Mouse (Mus musculus) midbrain, embryonic 15.5 days (tissue): Measurements from ENCODE around the gene Tbc1d2b. TPM values are rescaled to one million over a fixed set of nuclear protein-coding genes. Genes with fewer than 3 reads are reported as not detected.

ENCODE experiments used
- ATAC-seq: fragments of 200-750 bp; cut with Nextera tagmentation; replicated peaks from 2 replicates; pipeline ENCODE4 v1.8.0; 2017; ENCODE audit warnings: moderate TSS enrichment
- H3K27ac ChIP-seq: fragments of 300-500 bp; sonication (generic); 2 replicates; pipeline ENCODE4 v1.5.1; 2015; ENCODE audit warnings: mild to moderate bottlenecking, inconsistent platforms
- H3K27me3 ChIP-seq: fragments of 300-500 bp; sonication (generic); replicated peaks from 2 replicates; pipeline ENCODE4 v1.6.1; 2015; ENCODE audit warnings: inconsistent platforms
- H3K36me3 ChIP-seq: fragments of 300-500 bp; sonication (generic); replicated peaks from 2 replicates; pipeline ENCODE4 v1.6.1; 2015; ENCODE audit warnings: inconsistent platforms
- H3K4me1 ChIP-seq: fragments of 300-500 bp; sonication (generic); 2 replicates; pipeline ENCODE4 v1.6.1; 2015; ENCODE audit warnings: inconsistent platforms
- H3K4me2 ChIP-seq: fragments of 300-500 bp; sonication (generic); 2 replicates; pipeline ENCODE4 v1.6.1; 2015; ENCODE audit warnings: inconsistent platforms, mild to moderate bottlenecking, moderate library complexity
- H3K4me3 ChIP-seq: fragments of 300-500 bp; sonication (generic); 2 replicates; pipeline ENCODE4 v1.5.1; 2015; ENCODE audit warnings: mild to moderate bottlenecking, inconsistent platforms
- H3K9ac ChIP-seq: fragments of 300-500 bp; sonication (generic); 2 replicates; pipeline ENCODE4 v1.6.1; 2015; ENCODE audit warnings: mild to moderate bottlenecking, inconsistent platforms
- H3K9me3 ChIP-seq: fragments of 300-500 bp; sonication (generic); 2 replicates; pipeline ENCODE4 v1.6.1; 2016; ENCODE audit warnings: inconsistent platforms
- WGBS: fragments of 180-500 bp; shearing (Covaris S2); methylation state at CpG from one replicate; pipeline ENCODE4 v1.1.7; 2015; ENCODE audit warnings: mixed read lengths; 5-methylcytosine and 5-hydroxymethylcytosine counted together
- polyA plus RNA-seq: library from polyadenylated mRNA; unstranded; fragments of >200 nt; fragmentation: Nextera tagmentation; extraction: Ambion mirVana; gene quantifications from 2 replicates; pipeline ENCODE4 v1.2.1, GENCODE M21; 2015

Tbc1d2b gene
- polyA plus RNA-seq, 1 experiment from 2014 or later: 7.6 TPM

DNA sequence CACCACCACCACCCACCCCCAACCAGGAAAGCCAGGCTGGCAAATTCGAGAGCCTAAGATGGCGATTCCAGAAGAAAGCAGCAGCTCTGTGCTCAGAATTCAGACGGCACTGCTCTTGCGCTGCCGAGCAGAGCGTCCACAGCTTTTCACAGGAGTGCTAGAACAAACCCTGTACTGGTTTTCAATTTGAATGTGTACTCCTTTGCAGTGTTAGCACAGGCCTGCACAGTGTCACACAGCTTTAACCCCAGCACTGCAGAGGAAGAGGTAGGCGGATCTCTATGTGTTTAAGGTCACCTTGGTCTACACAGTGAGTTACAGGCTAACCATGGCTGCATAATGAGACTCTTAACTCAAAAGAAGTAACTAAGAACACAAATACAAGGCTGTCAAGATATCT lies 22.3 kb downstream of the Tbc1d2b start:
- Histone ChIP-seq H3K4me2 (no peak overlapping the region), H3K4me3 (no peak overlapping the region), H3K9ac (no peak overlapping the region), H3K36me3 (no peaks in the 10 kb centered on the region), H3K27me3 (no peaks in the 10 kb centered on the region), H3K9me3 (no peaks in the 10 kb centered on the region), H3K4me1 (no peaks in the 10 kb centered on the region), H3K27ac (no peak overlapping the region)
- 91% methylated on average over 7 of the region's 7 CpGs for WGBS
- no peak for ATAC-seq

DNA sequence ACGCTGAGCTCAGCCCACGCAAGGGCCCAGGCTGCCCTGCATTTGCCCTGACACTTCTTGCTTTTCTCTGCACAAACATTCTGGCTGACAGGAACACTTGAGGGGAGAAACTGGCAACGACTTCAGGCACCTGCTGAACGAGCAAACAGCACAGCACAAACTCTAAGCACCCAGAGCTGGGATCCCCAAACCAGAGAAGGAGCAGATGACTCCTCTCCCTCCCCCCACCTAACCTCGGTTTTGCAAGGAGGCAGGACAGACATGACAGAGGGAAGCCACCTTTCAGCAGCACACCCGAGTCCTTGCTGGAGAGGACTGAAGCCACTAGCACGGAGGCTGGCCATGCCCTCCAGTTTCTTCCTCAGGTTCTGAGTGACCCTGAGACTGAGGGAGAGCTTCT lies 23.3 kb downstream of the Tbc1d2b start:
- no peak for ATAC-seq
- no peak overlapping the region for H3K4me2 ChIP-seq
- no peaks in the 10 kb centered on the region for H3K27me3 ChIP-seq
- H3K9ac ChIP-seq: no peak overlapping the region
- 81% methylated on average over 7 of the region's 7 CpGs for WGBS
- H3K9me3 ChIP-seq: no peaks in the 10 kb centered on the region
- no peaks in the 10 kb centered on the region for H3K4me1 ChIP-seq
- no peak overlapping the region for H3K27ac ChIP-seq
- no peaks in the 10 kb centered on the region for H3K36me3 ChIP-seq
- no peak overlapping the region for H3K4me3 ChIP-seq

DNA sequence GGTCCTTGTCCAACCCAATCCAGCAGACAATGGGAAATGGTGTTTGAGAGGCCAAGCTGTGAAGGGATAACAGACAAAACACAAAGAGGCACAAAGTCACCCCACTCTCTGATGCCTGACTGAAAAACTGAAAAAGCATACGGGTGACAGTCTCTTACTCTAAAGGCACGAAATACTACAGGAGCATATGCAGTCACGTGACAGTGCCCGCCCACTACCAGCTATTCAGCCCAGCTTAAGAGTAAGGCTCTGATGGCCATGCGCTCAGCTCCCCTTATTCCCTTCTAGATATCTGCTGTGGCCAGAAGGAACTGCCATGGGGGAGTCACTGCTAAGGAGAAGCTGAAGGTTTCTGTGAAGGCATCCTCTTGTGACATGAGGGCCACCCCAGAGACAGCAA lies 24.8 kb downstream of the Tbc1d2b start:
- Histone ChIP-seq H3K4me3 (no peak overlapping the region), H3K27ac (no peak overlapping the region), H3K9me3 (no peaks in the 10 kb centered on the region), H3K4me1 (no peaks in the 10 kb centered on the region), H3K4me2 (no peak overlapping the region), H3K36me3 (no peaks in the 10 kb centered on the region), H3K9ac (no peak overlapping the region), H3K27me3 (no peaks in the 10 kb centered on the region)
- ATAC-seq: no peak
- 91% methylated on average over 5 of the region's 5 CpGs for WGBS

DNA sequence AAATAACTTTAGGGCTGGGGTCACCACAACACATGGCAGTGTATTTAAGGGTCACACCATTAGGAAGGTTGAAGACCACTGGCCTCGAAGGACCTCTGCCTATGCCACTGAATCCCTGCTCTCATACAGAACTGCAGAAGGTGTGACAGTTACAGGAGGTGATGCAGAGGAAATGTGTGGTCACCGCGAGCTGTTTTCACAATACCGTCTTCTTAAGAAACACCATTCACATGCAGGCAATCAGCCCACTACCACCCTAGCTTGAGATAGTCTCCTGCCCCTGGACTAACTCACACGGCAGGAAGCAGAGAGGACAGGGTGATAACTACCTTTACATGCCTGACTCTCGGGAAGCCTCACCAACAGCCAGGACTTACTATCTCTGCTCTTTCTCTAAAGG lies 25.4 kb downstream of the Tbc1d2b start:
- no peak for ATAC-seq
- H3K27me3 ChIP-seq: no peaks in the 10 kb centered on the region
- WGBS: 95% methylated on average over 6 of the region's 6 CpGs
- H3K36me3 ChIP-seq: no peaks in the 10 kb centered on the region
- no peaks in the 10 kb centered on the region for H3K9me3 ChIP-seq
- no peak overlapping the region for H3K4me3 ChIP-seq
- no peak overlapping the region for H3K4me2 ChIP-seq
- no peaks in the 10 kb centered on the region for H3K4me1 ChIP-seq
- no peak overlapping the region for H3K27ac ChIP-seq
- no peak overlapping the region for H3K9ac ChIP-seq

DNA sequence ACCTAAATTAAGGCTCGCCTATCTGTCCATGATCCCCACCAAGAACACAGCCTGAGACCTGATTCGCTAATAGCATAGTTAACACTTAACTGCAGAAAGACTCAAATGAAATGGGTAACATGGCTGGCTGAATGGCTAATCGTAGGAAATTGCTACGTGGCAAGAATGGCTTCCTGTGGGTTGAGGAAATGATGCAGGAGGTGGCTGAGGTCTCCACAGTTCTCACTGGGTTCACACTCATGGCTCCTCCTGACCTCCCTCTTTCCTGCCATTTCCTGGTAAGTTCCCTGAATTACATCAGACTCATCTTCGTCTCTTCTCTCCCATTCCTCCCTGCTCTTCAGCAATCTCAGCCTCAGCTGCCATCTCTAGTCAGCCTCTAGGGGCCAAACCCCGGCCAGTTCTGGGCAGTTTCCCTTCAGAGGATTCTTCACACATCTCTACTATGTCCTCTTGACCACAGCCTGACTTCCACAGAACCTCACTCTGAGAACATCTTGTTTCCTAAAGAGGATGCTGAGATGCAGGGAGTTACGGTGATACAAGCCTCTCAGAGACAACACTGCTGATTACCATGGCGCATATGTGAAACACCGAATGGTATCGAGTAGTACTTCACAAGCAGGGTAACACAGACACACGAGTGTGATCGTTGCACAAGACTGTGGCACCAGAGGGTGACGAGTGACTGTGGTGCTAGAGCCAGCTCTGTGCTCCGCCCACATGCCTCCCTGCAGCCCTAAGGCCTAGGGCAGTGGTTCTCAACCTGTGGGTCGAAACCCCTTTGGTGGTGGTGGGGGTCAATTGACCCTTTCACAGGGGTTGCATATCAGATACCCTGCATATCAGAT lies 26.1 kb downstream of the Tbc1d2b start:
- H3K36me3 ChIP-seq: no peaks in the 10 kb centered on the region
- H3K4me2 ChIP-seq: no peak overlapping the region
- no peaks in the 10 kb centered on the region for H3K9me3 ChIP-seq
- 90% methylated on average over 15 of the region's 15 CpGs for WGBS
- no peaks in the 10 kb centered on the region for H3K27me3 ChIP-seq
- no peak overlapping the region for H3K4me3 ChIP-seq
- H3K27ac ChIP-seq: no peak overlapping the region
- ATAC-seq: no peak
- H3K9ac ChIP-seq: no peak overlapping the region
- no peaks in the 10 kb centered on the region for H3K4me1 ChIP-seq

DNA sequence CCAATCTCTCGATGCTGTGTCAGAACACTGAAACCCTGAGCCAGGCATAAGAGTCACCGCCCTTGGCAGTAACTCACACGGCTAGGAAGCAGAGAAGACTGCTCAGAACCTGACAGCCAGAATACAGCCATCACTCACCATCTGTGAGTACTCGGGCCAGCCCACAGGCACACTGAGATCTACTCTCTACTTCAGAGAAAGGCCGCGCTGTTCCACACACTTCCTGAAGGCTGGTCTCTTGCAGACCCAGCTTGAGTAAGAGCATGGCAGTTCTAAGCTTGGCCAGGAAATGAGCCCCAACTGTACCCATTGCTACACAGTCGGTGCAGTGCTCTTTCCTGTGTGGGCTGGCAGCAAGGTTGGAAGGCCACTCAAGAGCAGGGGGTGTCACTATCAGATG lies 27.7 kb downstream of the Tbc1d2b start:
- H3K27ac ChIP-seq: no peak overlapping the region
- H3K4me3 ChIP-seq: no peak overlapping the region
- no peak overlapping the region for H3K4me2 ChIP-seq
- no peaks in the 10 kb centered on the region for H3K27me3 ChIP-seq
- no peaks in the 10 kb centered on the region for H3K36me3 ChIP-seq
- H3K4me1 ChIP-seq: no peaks in the 10 kb centered on the region
- 93% methylated on average over 7 of the region's 7 CpGs for WGBS
- no peak overlapping the region for H3K9ac ChIP-seq
- H3K9me3 ChIP-seq: no peaks in the 10 kb centered on the region
- ATAC-seq: no peak

DNA sequence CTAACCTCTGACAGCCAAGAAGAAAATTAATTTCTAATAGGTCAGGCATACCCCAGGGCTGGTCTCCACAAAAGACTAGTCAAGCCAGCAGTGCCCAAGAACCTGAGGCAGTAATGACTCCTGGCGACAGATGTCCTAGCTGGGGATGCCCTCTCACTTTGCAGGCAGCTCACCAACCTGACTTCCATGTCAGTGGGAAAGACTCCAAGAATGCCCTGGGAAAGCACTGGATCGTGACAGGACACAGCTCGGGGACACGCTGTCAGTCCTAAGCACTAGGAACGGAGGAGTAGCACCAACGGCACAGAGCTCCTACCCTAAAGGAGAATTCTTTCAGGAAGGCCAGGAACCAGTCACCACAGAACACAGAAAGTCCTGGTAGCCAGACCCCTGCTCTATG lies 28.3 kb downstream of the Tbc1d2b start:
- H3K27me3 ChIP-seq: no peaks in the 10 kb centered on the region
- no peak overlapping the region for H3K4me3 ChIP-seq
- no peak overlapping the region for H3K9ac ChIP-seq
- no peak overlapping the region for H3K27ac ChIP-seq
- H3K36me3 ChIP-seq: no peaks in the 10 kb centered on the region
- no peaks in the 10 kb centered on the region for H3K4me1 ChIP-seq
- ATAC-seq: no peak
- 85% methylated on average over 6 of the region's 6 CpGs for WGBS
- H3K9me3 ChIP-seq: no peaks in the 10 kb centered on the region
- H3K4me2 ChIP-seq: no peak overlapping the region

DNA sequence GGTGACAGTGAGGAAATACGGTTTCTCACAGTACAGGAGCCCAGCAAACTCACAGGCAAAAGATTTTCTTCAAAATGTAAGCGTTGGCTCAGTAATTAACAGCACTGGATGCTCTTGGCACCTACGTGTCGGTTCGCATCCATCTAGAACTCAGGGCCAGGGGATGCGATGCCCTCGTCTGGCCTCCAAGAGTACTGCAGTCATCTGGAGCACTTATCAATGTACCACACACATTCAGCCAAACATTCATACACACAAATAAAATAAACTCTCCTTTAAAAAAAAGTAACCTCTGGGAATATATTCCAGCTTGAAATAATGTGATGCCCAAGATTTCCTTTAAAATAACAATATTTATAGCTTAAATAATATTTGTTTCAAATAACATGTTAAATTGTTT lies 29.0 kb downstream of the Tbc1d2b start:
- Histone ChIP-seq H3K27ac (no peak overlapping the region), H3K27me3 (no peaks in the 10 kb centered on the region), H3K4me1 (no peaks in the 10 kb centered on the region), H3K9ac (no peak overlapping the region), H3K4me3 (no peak overlapping the region), H3K9me3 (no peaks in the 10 kb centered on the region), H3K4me2 (no peak overlapping the region), H3K36me3 (no peaks in the 10 kb centered on the region)
- no peak for ATAC-seq
- 71% methylated on average over 7 of the region's 7 CpGs for WGBS

DNA sequence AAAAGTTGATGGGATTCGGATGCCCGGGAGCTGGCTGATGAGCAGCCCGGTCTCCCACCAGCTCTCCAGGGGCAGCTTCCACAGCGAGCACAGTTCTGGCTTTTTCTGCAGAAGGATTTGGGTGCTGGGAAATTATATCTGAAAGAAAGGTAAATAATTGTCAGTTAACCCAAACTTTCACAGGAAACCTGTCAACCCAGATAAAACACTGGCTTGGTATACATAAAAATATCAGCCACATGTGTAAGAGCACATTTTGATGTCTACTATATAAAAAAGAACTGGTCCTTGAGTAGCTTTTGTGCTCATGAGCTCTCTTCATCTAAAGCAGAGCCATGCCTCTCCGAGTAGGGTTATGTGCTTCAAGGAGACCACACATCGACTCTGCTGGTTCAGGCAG lies 29.6 kb downstream of the Tbc1d2b start:
- Histone ChIP-seq H3K36me3 (no peaks in the 10 kb centered on the region), H3K27ac (no peak overlapping the region), H3K4me1 (no peaks in the 10 kb centered on the region), H3K4me2 (no peak overlapping the region), H3K27me3 (no peaks in the 10 kb centered on the region), H3K9ac (no peak overlapping the region), H3K4me3 (no peak overlapping the region), H3K9me3 (no peaks in the 10 kb centered on the region)
- 90% methylated on average over 6 of the region's 6 CpGs for WGBS
- ATAC-seq: no peak

DNA sequence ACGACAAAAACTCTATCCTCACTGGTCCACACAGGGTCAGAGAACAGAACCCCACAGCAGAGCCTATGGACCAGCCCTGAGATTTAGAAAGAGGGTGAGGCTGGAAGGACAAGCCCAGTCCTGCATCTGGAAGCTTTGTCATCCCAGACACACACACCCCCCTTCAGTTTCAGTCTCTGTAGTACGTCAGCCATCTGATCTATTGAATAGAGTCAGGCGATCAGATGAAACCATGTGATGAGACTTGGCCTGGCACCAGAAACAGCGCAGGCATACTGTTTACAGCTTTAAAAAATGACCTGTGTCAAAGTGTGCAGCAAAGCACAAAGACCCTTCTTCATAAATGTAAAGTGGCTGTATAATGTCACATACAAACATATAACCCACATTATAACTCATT lies 30.0 kb downstream of the Tbc1d2b start:
- WGBS: 78% methylated on average over 4 of the region's 4 CpGs
- no peak for ATAC-seq
- no peak overlapping the region for H3K4me3 ChIP-seq
- no peak overlapping the region for H3K4me2 ChIP-seq
- no peaks in the 10 kb centered on the region for H3K4me1 ChIP-seq
- H3K36me3 ChIP-seq: no peaks in the 10 kb centered on the region
- no peak overlapping the region for H3K27ac ChIP-seq
- no peaks in the 10 kb centered on the region for H3K27me3 ChIP-seq
- H3K9ac ChIP-seq: no peak overlapping the region
- no peaks in the 10 kb centered on the region for H3K9me3 ChIP-seq

DNA sequence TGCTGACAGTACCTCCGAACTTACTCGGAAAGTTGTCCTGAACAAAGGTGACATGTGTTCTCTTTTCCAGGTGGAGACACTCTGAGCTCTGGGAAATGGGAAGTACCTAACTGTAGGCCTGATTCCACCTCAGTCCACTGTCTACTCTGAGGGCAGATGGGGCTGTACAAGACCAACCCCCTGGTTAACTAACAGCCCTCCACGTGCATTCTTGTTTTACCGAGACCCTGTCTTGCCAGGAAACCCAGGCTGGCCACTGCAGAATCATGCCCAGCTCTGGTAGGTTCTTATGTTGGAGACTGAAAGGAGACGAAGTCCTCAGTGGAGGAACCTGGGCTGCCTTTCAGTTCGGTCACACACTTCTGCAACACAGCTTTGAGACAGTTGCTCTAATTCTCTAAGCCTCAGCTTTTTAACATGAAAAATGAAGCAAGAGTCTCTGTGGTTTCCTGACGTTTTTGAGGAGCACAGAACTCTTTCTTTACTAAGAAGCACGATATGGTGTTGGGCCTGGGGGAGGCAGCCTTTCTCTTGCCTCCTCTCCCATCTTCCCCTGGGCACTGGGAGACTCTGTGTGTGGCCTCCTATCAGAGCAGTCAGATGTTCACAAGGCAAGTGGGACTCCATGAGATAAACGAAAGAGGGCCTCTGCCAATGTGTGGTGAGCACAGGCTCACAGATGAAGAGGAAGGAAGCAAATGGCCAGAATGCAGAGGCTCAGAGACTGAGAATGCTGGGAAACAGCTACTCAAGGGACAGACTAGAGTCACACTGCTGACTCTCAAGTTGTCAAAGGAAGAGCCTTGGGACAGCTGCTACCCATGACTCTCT lies 33.2 kb downstream of the Tbc1d2b start:
- ATAC-seq: no peak
- no peak overlapping the region for H3K4me3 ChIP-seq
- H3K27ac ChIP-seq: no peak overlapping the region
- H3K9me3 ChIP-seq: no peaks in the 10 kb centered on the region
- no peaks in the 10 kb centered on the region for H3K36me3 ChIP-seq
- no peaks in the 10 kb centered on the region for H3K4me1 ChIP-seq
- no peak overlapping the region for H3K9ac ChIP-seq
- no peaks in the 10 kb centered on the region for H3K27me3 ChIP-seq
- no peak overlapping the region for H3K4me2 ChIP-seq
- WGBS: 87% methylated on average over 9 of the region's 9 CpGs

DNA sequence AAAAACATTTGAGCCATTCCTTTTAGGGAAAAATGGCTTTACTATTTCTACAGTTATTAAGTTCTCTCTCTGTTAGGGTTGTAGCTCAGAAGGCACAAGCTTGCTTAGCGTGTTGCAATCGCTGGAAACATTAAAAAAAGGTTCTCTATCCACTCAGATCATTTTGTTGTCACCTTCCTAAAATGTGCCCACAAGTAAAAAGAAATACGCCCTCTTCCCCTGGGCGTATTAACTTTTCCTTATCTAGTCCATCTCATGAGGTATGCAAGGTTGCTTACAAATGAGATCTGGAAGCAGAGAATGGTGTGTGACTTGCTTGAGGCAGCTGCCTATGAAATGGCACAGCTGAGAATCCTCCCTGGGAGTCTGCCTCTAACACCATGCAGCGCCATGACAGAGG lies 33.8 kb downstream of the Tbc1d2b start:
- H3K27ac ChIP-seq: no peak overlapping the region
- H3K9ac ChIP-seq: no peak overlapping the region
- no peaks in the 10 kb centered on the region for H3K27me3 ChIP-seq
- 92% methylated on average over 5 of the region's 5 CpGs for WGBS
- no peaks in the 10 kb centered on the region for H3K9me3 ChIP-seq
- no peaks in the 10 kb centered on the region for H3K4me1 ChIP-seq
- H3K4me3 ChIP-seq: no peak overlapping the region
- H3K36me3 ChIP-seq: no peaks in the 10 kb centered on the region
- H3K4me2 ChIP-seq: no peak overlapping the region
- no peak for ATAC-seq
